Mouse (Mus musculus): ENCODE measurements at regions not wholly inside any gene's neighbourhood (a gene's known extent, or its start where the extent isn't known, plus 50 kb on each side); places are given as distances from the start of the nearest gene placed in this dataset.

- Histone ChIP-seq H3K4me3 (replicated peaks; ENCODE audit: low read length) (no peak overlapping the region), H3K27me3 (ENCODE audit: insufficient read depth, low read length) (peaks cover 35% of the 10 kb centered on the region), H3K4me1 (replicated peaks; ENCODE audit: low read depth, low read length) (peaks cover 81% of the 10 kb centered on the region), H3K9me3 (ENCODE audit: low read length) (peaks cover 4% of the 10 kb centered on the region; the same call in 1 of the 2 replicates), H3K36me3 (ENCODE audit: insufficient read depth, low read length) (no peaks in the 10 kb centered on the region)
- TF ChIP-seq POU5F1 (IDR thresholded peaks at IDR 0.05; ENCODE audit: borderline replicate concordance, low read length) (no peak), CTCF (conservative IDR thresholded peaks at IDR 0.05; ENCODE audit: low read length) (no peak), NANOG (IDR thresholded peaks at IDR 0.05; ENCODE audit: borderline replicate concordance, low read length) (no peak)
These were observed 49.8 kb upstream of the Tle3 start for GRCm38 (mm10) chr9:61322333-61322732.
